Mouse (Mus musculus) WW6 (cell line): ENCODE measurements around the gene B3gat3.

Experiments
- DNase-seq: peaks from one replicate; pipeline ENCODE4 v3.0.0-alpha.2; 2013; ENCODE audit warnings: low read depth, low spot score

Gene B3gat3

GRCm38 (mm10) chr19:8897865-8898495, 22.2 kb upstream of the B3gat3 start, which contains the start of gene Ganab:
Gene Ganab, plus strand, starts transcription at chr19:8898071.
- peak; percentile 91 for DNase-seq

- no peak for DNase-seq
Observed at GRCm38 (mm10) chr19:8898576-8898975, 21.6 kb upstream of the B3gat3 start.

- no peak for DNase-seq
Observed at GRCm38 (mm10) chr19:8899079-8899478, 21.1 kb upstream of the B3gat3 start.

- no peak for DNase-seq
Observed at GRCm38 (mm10) chr19:8903412-8903811, 16.8 kb upstream of the B3gat3 start.

- no peak for DNase-seq
Observed at GRCm38 (mm10) chr19:8908531-8908930, 11.6 kb upstream of the B3gat3 start.

- DNase-seq, result no peak
Observed at GRCm38 (mm10) chr19:8911810-8912209, 8.4 kb upstream of the B3gat3 start.

GRCm38 (mm10) chr19:8914212-8914611, 6.0 kb upstream of the B3gat3 start:
- no peak for DNase-seq

GRCm38 (mm10) chr19:8919000-8919399, 1.2 kb upstream of the B3gat3 start:
- no peak for DNase-seq

GRCm38 (mm10) chr19:8919684-8920072, 496 bp upstream of the B3gat3 start:
- DNase-seq, result no peak

GRCm38 (mm10) chr19:8920836-8921291, 690 bp downstream of the B3gat3 start:
- no peak for DNase-seq

GRCm38 (mm10) chr19:8921741-8922140, 1.6 kb downstream of the B3gat3 start:
- no peak for DNase-seq

GRCm38 (mm10) chr19:8926766-8927165, 6.6 kb downstream of the B3gat3 start:
- DNase-seq, result no peak

GRCm38 (mm10) chr19:8927891-8928525, 7.8 kb downstream of the B3gat3 start:
- no peak for DNase-seq

GRCm38 (mm10) chr19:8928689-8929223, 8.6 kb downstream of the B3gat3 start:
- DNase-seq, result no peak

GRCm38 (mm10) chr19:8929224-8930088, 9.3 kb downstream of the B3gat3 start, which contains the start of the genes Rom1 and Eml3:
Gene Rom1, minus strand, starts transcription at chr19:8929356.
Gene Eml3, plus strand, starts transcription at chr19:8929552.
- no peak for DNase-seq

GRCm38 (mm10) chr19:8930117-8930516, 9.9 kb downstream of the B3gat3 start:
- DNase-seq, result no peak

GRCm38 (mm10) chr19:8930771-8931170, 10.6 kb downstream of the B3gat3 start:
- no peak for DNase-seq

GRCm38 (mm10) chr19:8936736-8937135, 16.6 kb downstream of the B3gat3 start:
- no peak for DNase-seq

GRCm38 (mm10) chr19:8940526-8941133, 20.5 kb downstream of the B3gat3 start:
- no peak for DNase-seq

GRCm38 (mm10) chr19:8941136-8941514, 21.0 kb downstream of the B3gat3 start:
- DNase-seq, result no peak

- peak; percentile 89 for DNase-seq
Observed at GRCm38 (mm10) chr19:8941515-8942217, 21.5 kb downstream of the B3gat3 start, which contains the start of gene Mta2. Gene Mta2, plus strand, starts transcription at chr19:8941875.
